13 mouse cellular contexts compared by ENCODE assay signal in the genomic region with DNA sequence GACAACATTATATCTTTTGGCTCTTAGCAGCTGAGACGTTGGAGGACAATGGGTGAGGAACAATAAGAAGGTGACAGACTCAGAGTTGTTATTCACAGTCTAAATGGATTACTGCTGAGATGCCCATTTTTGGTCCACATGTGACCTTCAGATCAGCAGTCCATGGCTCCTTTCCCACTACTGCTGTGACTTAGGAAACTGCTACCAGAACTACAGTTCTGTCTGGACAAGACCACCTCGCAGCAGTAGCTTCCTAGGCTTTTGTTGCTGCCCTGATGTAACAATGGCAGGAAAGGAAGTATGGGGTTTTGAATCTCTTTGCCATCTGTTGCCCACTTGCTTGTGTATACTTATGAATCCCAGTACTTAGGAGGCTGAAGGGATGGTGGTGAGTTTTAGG.
"Had no signal": no experiment of that assay in that cellular context is flagged by ENCODE, and none has a peak within 500 bp of the region (broad histone marks: within the 10 kb centered on the region; RNA-seq: fewer than 3 reads in every experiment).

No protein-coding gene starts in this region.

- H3K36me3 ChIP-seq: limb, embryonic 10.5 days; liver, embryonic 15.5 days; midbrain, embryonic 13.5 days had no signal

- H3K9me3 ChIP-seq: limb, embryonic 10.5 days; liver, embryonic 15.5 days; midbrain, embryonic 13.5 days had no signal

- ATAC-seq: lung, postnatal 0 days; midbrain, embryonic 13.5 days had no signal

- H3K9ac ChIP-seq: liver, embryonic 15.5 days; midbrain, embryonic 13.5 days had no signal

- H3K4me1 ChIP-seq: limb, embryonic 10.5 days; liver, embryonic 15.5 days; midbrain, embryonic 13.5 days had no signal

- H3K4me2 ChIP-seq: liver, embryonic 11.5 days; liver, embryonic 15.5 days; midbrain, embryonic 13.5 days had no signal

- DNase-seq: kidney, adult 2 months; kidney, postnatal 36 days; layer of hippocampus, adult 9-11 months; lung, adult 2 months; lung, postnatal 36 days; right cerebral cortex, postnatal 14 days; thymus, postnatal 36 days had no signal

- H3K27ac ChIP-seq: kidney, postnatal 0 days; limb, embryonic 10.5 days; liver, embryonic 15.5 days; midbrain, embryonic 13.5 days had no signal

- H3K4me3 ChIP-seq: limb, embryonic 10.5 days; liver, embryonic 15.5 days; midbrain, embryonic 13.5 days had no signal

- H3K27me3 ChIP-seq: liver, embryonic 15.5 days; midbrain, embryonic 13.5 days had no signal
